In the genomic region with DNA sequence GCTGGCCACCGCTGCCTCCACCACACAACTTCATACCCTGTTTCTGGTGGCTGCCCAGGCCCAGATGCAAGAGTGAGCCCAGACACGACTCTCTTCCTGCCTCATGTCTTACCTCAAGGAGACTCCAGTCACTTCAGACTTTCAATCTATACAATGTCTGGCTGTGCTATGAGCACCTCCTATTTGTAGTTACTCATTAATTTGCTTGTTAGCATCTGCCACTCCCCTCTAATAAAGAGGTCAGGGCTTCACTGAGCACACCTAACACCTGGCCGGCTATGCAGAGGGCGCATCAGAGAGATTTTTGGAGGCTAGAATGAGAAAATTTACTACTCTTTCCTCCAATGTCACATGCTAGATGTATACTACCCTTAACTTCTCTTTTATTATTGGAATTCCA, we compare ENCODE assay signal across 26 mouse cellular contexts. TPM values are rescaled to one million over a fixed set of nuclear protein-coding genes. Genes with fewer than 3 reads are reported as not detected.
DNase-seq lines count a peak whose midpoint lies in the region; ATAC-seq and TF ChIP-seq lines count a peak whose summit lies in the region.
"Had no signal": no experiment of that assay in that cellular context is flagged by ENCODE, and none has a peak within 500 bp of the region (broad histone marks: within the 10 kb centered on the region; RNA-seq: fewer than 3 reads in every experiment).

No protein-coding gene starts in this region.

- H3K27ac ChIP-seq in forebrain, postnatal 0 days (ENCODE audit: low read depth, low read length) = 0 out of 2 replicates have a peak overlapping the region, but pooled peaks have one; percentile 23
- no peak overlapping the region for H3K27ac ChIP-seq in forebrain, embryonic 13.5 days
- peak overlapping the region; percentile 55 for H3K27ac ChIP-seq in liver, embryonic 13.5 days
- H3K27ac ChIP-seq in intestine, embryonic 16.5 days (ENCODE audit: low read length) = no peak overlapping the region
- no peak overlapping the region for H3K27ac ChIP-seq in stomach, postnatal 0 days (replicated peaks)
- H3K27ac ChIP-seq: embryonic facial prominence, embryonic 10.5 days; embryonic facial prominence, embryonic 13.5 days; heart, embryonic 15.5 days; hindbrain, embryonic 10.5 days; hindbrain, embryonic 15.5 days had no signal

- no peak for ATAC-seq in forebrain, postnatal 0 days
- ATAC-seq in forebrain, embryonic 13.5 days = no peak
- no peak for ATAC-seq in liver, embryonic 13.5 days (ENCODE audit: low read depth)
- peak; percentile 83 for ATAC-seq in intestine, embryonic 16.5 days
- ATAC-seq in stomach, postnatal 0 days (ENCODE audit: low FRiP score, low TSS enrichment) = peak; percentile 45; the same call in 1 of the 2 replicates
- ATAC-seq: CD4-positive, CD25-positive, alpha-beta regulatory T cell, adult 4 months had no signal

- H3K36me3 ChIP-seq in forebrain, postnatal 0 days (ENCODE audit: insufficient read depth) = 0 out of 2 replicates have a peak, but pooled peaks cover 3% of the 10 kb centered on the region
- peaks cover 17% of the 10 kb centered on the region; the same call in 1 of the 2 replicates for H3K36me3 ChIP-seq in forebrain, embryonic 13.5 days (ENCODE audit: poor library complexity, severe bottlenecking)
- H3K36me3 ChIP-seq in liver, embryonic 13.5 days = peaks cover 79% of the 10 kb centered on the region
- no peaks in the 10 kb centered on the region for H3K36me3 ChIP-seq in intestine, embryonic 16.5 days (ENCODE audit: control insufficient read depth, insufficient read depth, low read length)
- no peaks in the 10 kb centered on the region for H3K36me3 ChIP-seq in stomach, postnatal 0 days (ENCODE audit: control insufficient read depth, insufficient read depth, low read length)
- H3K36me3 ChIP-seq: heart, embryonic 12.5 days; heart, embryonic 15.5 days; hindbrain, embryonic 10.5 days had no signal

- no peak overlapping the region for H3K4me2 ChIP-seq in forebrain, postnatal 0 days (ENCODE audit: low read depth)
- no peak overlapping the region for H3K4me2 ChIP-seq in forebrain, embryonic 13.5 days
- H3K4me2 ChIP-seq in liver, embryonic 13.5 days = no peak overlapping the region
- H3K4me2 ChIP-seq in intestine, embryonic 16.5 days (ENCODE audit: low read depth, low read length) = no peak overlapping the region
- H3K4me2 ChIP-seq in stomach, postnatal 0 days (replicated peaks; ENCODE audit: low read depth) = no peak overlapping the region
- H3K4me2 ChIP-seq: embryonic facial prominence, embryonic 13.5 days; heart, embryonic 12.5 days; heart, embryonic 15.5 days; hindbrain, embryonic 15.5 days had no signal

- TF ChIP-seq CTCF in forebrain, postnatal 0 days (IDR thresholded peaks at IDR 0.05; ENCODE audit: low read depth) = no peak
- TF ChIP-seq CTCF in stomach, postnatal 0 days (IDR thresholded peaks at IDR 0.05; ENCODE audit: low read depth) = no peak

- H3K9me3 ChIP-seq in forebrain, postnatal 0 days (ENCODE audit: low read length) = no peaks in the 10 kb centered on the region
- H3K9me3 ChIP-seq in forebrain, embryonic 13.5 days (replicated peaks) = no peaks in the 10 kb centered on the region
- H3K9me3 ChIP-seq in liver, embryonic 13.5 days (replicated peaks) = no peaks in the 10 kb centered on the region
- H3K9me3 ChIP-seq in intestine, embryonic 16.5 days (ENCODE audit: control insufficient read depth, low read length) = no peaks in the 10 kb centered on the region
- no peaks in the 10 kb centered on the region for H3K9me3 ChIP-seq in stomach, postnatal 0 days (ENCODE audit: control insufficient read depth, low read length)
- H3K9me3 ChIP-seq: embryonic facial prominence, embryonic 10.5 days; embryonic facial prominence, embryonic 13.5 days; heart, embryonic 12.5 days; heart, embryonic 15.5 days; hindbrain, embryonic 10.5 days; hindbrain, embryonic 15.5 days had no signal

- H3K4me1 ChIP-seq in forebrain, postnatal 0 days (ENCODE audit: insufficient read depth) = 0 out of 2 replicates have a peak, but pooled peaks cover 3% of the 10 kb centered on the region
- H3K4me1 ChIP-seq in forebrain, embryonic 13.5 days = no peaks in the 10 kb centered on the region
- H3K4me1 ChIP-seq in liver, embryonic 13.5 days (replicated peaks) = peaks cover 46% of the 10 kb centered on the region
- H3K4me1 ChIP-seq in intestine, embryonic 16.5 days (ENCODE audit: control insufficient read depth, insufficient read depth, low read length) = no peaks in the 10 kb centered on the region
- no peaks in the 10 kb centered on the region for H3K4me1 ChIP-seq in stomach, postnatal 0 days (replicated peaks; ENCODE audit: control insufficient read depth, insufficient read depth)
- H3K4me1 ChIP-seq: embryonic facial prominence, embryonic 13.5 days; heart, embryonic 15.5 days; hindbrain, embryonic 10.5 days; hindbrain, embryonic 15.5 days had no signal

- no peak overlapping the region for H3K9ac ChIP-seq in forebrain, postnatal 0 days
- no peak overlapping the region for H3K9ac ChIP-seq in forebrain, embryonic 13.5 days
- peak overlapping the region; percentile 6; the same call in 1 of the 2 replicates for H3K9ac ChIP-seq in liver, embryonic 13.5 days
- no peak overlapping the region for H3K9ac ChIP-seq in intestine, embryonic 16.5 days (ENCODE audit: low read depth, low read length)
- no peak overlapping the region for H3K9ac ChIP-seq in stomach, postnatal 0 days (ENCODE audit: low read length)
- H3K9ac ChIP-seq: embryonic facial prominence, embryonic 13.5 days; heart, embryonic 12.5 days; heart, embryonic 15.5 days; hindbrain, embryonic 15.5 days had no signal

- WGBS in forebrain, postnatal 0 days = 88% methylated on average over 4 of the region's 4 CpGs
- WGBS in forebrain, embryonic 13.5 days = 88% methylated on average over 4 of the region's 4 CpGs
- 86% methylated on average over 4 of the region's 4 CpGs for whole genome bisulfite sequencing in liver, embryonic 13.5 days (ENCODE audit: insufficient replicate concordance)
- 71% methylated on average over 4 of the region's 4 CpGs for WGBS in intestine, embryonic 16.5 days
- WGBS in stomach, postnatal 0 days = 84% methylated on average over 4 of the region's 4 CpGs

- no peak for DNase-seq in forebrain, postnatal 0 days
- no peak for DNase-seq in liver, embryonic 13.5 days
- no peak for DNase-seq in liver
- no peak for DNase-seq in stomach, postnatal 0 days (ENCODE audit: low spot score)
- DNase-seq in spleen, adult 12 weeks (ENCODE audit: low spot score) = no peak
- DNase-seq: adrenal gland, adult 2 months; adrenal gland, postnatal 14 days; cerebellum, adult 11 months; cerebellum, adult 8-10 months; cerebellum, postnatal 10 days; cerebellum, postnatal 36 days; embryo, embryonic 11 days; gastrocnemius, postnatal 25 days; heart, adult 18-20 months; heart, postnatal 10 days; heart, postnatal 36 days had no signal

- no peaks in the 10 kb centered on the region for H3K27me3 ChIP-seq in forebrain, postnatal 0 days (ENCODE audit: insufficient read depth, low read length)
- no peaks in the 10 kb centered on the region for H3K27me3 ChIP-seq in forebrain, embryonic 13.5 days
- no peaks in the 10 kb centered on the region for H3K27me3 ChIP-seq in liver, embryonic 13.5 days
- no peaks in the 10 kb centered on the region for H3K27me3 ChIP-seq in intestine, embryonic 16.5 days (replicated peaks; ENCODE audit: control insufficient read depth, insufficient read depth, low read length)
- no peaks in the 10 kb centered on the region for H3K27me3 ChIP-seq in stomach, postnatal 0 days (ENCODE audit: control insufficient read depth, insufficient read depth, low read length)
- H3K27me3 ChIP-seq: embryonic facial prominence, embryonic 13.5 days; heart, embryonic 12.5 days; heart, embryonic 15.5 days; hindbrain, embryonic 15.5 days had no signal

- no peak for TF ChIP-seq EP300 in stomach, postnatal 0 days (optimal IDR thresholded peaks at IDR 0.05)

- no peak overlapping the region for H3K4me3 ChIP-seq in forebrain, postnatal 0 days (ENCODE audit: low read depth, low read length)
- no peak overlapping the region for H3K4me3 ChIP-seq in forebrain, embryonic 13.5 days
- no peak overlapping the region for H3K4me3 ChIP-seq in liver, embryonic 13.5 days (replicated peaks)
- no peak overlapping the region for H3K4me3 ChIP-seq in intestine, embryonic 16.5 days (ENCODE audit: low read length)
- H3K4me3 ChIP-seq in stomach, postnatal 0 days (ENCODE audit: low read depth, low read length) = no peak overlapping the region
- H3K4me3 ChIP-seq: embryonic facial prominence, embryonic 10.5 days; embryonic facial prominence, embryonic 13.5 days; erythroblast, embryonic 14.5 days; heart, embryonic 12.5 days; heart, embryonic 15.5 days; hindbrain, embryonic 10.5 days; hindbrain, embryonic 15.5 days had no signal

RNA-seq across cellular contexts. Expression of a gene that starts 40.2 kb away (rescaled TPM):
- 46.5 and 48.4 TPM in 2 replicates for total RNA-seq in forebrain, postnatal 0 days (2014; rRNA removed)
- 33.0 and 38.5 TPM in 2 replicates for polyA plus RNA-seq in forebrain, postnatal 0 days (2015; fragmentation: Nextera tagmentation; extraction: Ambion mirVana)
- polyA plus RNA-seq in forebrain, embryonic 13.5 days (2015; fragmentation: Nextera tagmentation; extraction: Ambion mirVana) = 85.8 and 86.8 TPM in 2 replicates
- 33.3 and 38.7 TPM in 2 replicates for polyA plus RNA-seq in liver, embryonic 13.5 days (2015; fragmentation: Nextera tagmentation; extraction: Ambion mirVana)
- 82.1 and 82.8 TPM in 2 replicates for polyA plus RNA-seq in intestine, embryonic 16.5 days (2015; fragmentation: Nextera tagmentation; extraction: Ambion mirVana)
- polyA plus RNA-seq in stomach, postnatal 0 days (2015; fragmentation: Nextera tagmentation; extraction: Ambion mirVana) = 75.2 and 81.5 TPM in 2 replicates

Comparison
In these comparisons a context has a peak if more than half of its experiments do, and no peak if none do; other contexts are left out.
1. H3K27ac ChIP-seq: peak in forebrain, postnatal 0 days (single experiment) and liver, embryonic 13.5 days (single experiment); none in forebrain, embryonic 13.5 days (single experiment), intestine, embryonic 16.5 days (single experiment) and stomach, postnatal 0 days (single experiment).
2. ATAC-seq: peak in intestine, embryonic 16.5 days (single experiment) and stomach, postnatal 0 days (single experiment); none in forebrain, postnatal 0 days (single experiment), forebrain, embryonic 13.5 days (single experiment) and liver, embryonic 13.5 days (single experiment).